Mouse (Mus musculus) hindbrain, embryonic 16.5 days (tissue): ENCODE measurements around the gene Prr5. TPM values are rescaled to one million over a fixed set of nuclear protein-coding genes. Genes with fewer than 3 reads are reported as not detected.

Experiments used
- ATAC-seq: fragments of 200-750 bp; cut with Nextera tagmentation; 2 replicates; pipeline ENCODE4 v1.8.0; 2017; ENCODE audit warnings: moderate TSS enrichment, moderate library complexity
- H3K27ac ChIP-seq: fragments of 300-500 bp; sonication (generic); 2 replicates; pipeline ENCODE4 v1.5.1; 2014; ENCODE audit warnings: low read depth, mild to moderate bottlenecking, control low read depth, low read length, moderate library complexity
- H3K27me3 ChIP-seq: fragments of 300-500 bp; sonication (generic); replicated peaks from 2 replicates; pipeline ENCODE4 v1.6.1; 2014; ENCODE audit warnings: low read length; ENCODE audit not compliant: control insufficient read depth, insufficient read depth
- H3K36me3 ChIP-seq: fragments of 300-500 bp; sonication (generic); 2 replicates; pipeline ENCODE4 v1.6.1; 2014; ENCODE audit warnings: mild to moderate bottlenecking, low read length, moderate library complexity, mixed read lengths; ENCODE audit not compliant: control insufficient read depth, insufficient read depth
- H3K4me1 ChIP-seq: fragments of 300-500 bp; sonication (generic); 2 replicates; pipeline ENCODE4 v1.6.1; 2014; ENCODE audit warnings: low read depth, low read length; ENCODE audit not compliant: control insufficient read depth, insufficient read depth
- H3K4me2 ChIP-seq: fragments of 300-500 bp; sonication (generic); 2 replicates; pipeline ENCODE4 v1.6.1; 2014; ENCODE audit warnings: mild to moderate bottlenecking, low read length, control low read depth, moderate library complexity
- H3K4me3 ChIP-seq: fragments of 300-500 bp; sonication (generic); 2 replicates; pipeline ENCODE4 v1.5.1; 2014; ENCODE audit warnings: mild to moderate bottlenecking, low read length, control low read depth, moderate library complexity
- H3K9ac ChIP-seq: fragments of 300-500 bp; sonication (generic); 2 replicates; pipeline ENCODE4 v1.6.1; 2014; ENCODE audit warnings: low read depth, mild to moderate bottlenecking, control low read depth, low read length, moderate library complexity
- H3K9me3 ChIP-seq: fragments of 300-500 bp; sonication (generic); 2 replicates; pipeline ENCODE4 v1.6.1; 2014; ENCODE audit warnings: mild to moderate bottlenecking, low read length, moderate library complexity; ENCODE audit not compliant: control insufficient read depth
- WGBS: fragments of 180-500 bp; shearing (Covaris S2); extraction: QIAGEN DNeasy Blood & Tissue Kit; methylation state at CpG from one replicate; pipeline ENCODE4 v1.1.7; 2014; 5-methylcytosine and 5-hydroxymethylcytosine counted together
- polyA plus RNA-seq: library from polyadenylated mRNA; unstranded; fragments of >200 nt; fragmentation: Nextera tagmentation; extraction: Ambion mirVana; gene quantifications from 2 replicates; pipeline ENCODE4 v1.2.1, GENCODE M21; 2015

Gene Prr5
- polyA plus RNA-seq, 1 experiment from 2014 or later: 30.5 TPM

- Histone ChIP-seq H3K9ac (no peak overlapping the region), H3K9me3 (no peaks in the 10 kb centered on the region), H3K4me3 (no peak overlapping the region), H3K27me3 (no peaks in the 10 kb centered on the region), H3K4me2 (no peak overlapping the region), H3K27ac (no peak overlapping the region), H3K4me1 (peaks cover 2% of the 10 kb centered on the region), H3K36me3 (no peaks in the 10 kb centered on the region)
- 83% methylated on average over 3 of the region's 3 CpGs for WGBS
- ATAC-seq: no peak
Observed at GRCm38 (mm10) chr15:84741573-84741972, 72.2 kb downstream of the Prr5 start.

- 26% methylated on average over 3 of the region's 3 CpGs for WGBS
- Histone ChIP-seq H3K4me1 (no peaks in the 10 kb centered on the region), H3K4me2 (no peak overlapping the region), H3K36me3 (no peaks in the 10 kb centered on the region), H3K9me3 (no peaks in the 10 kb centered on the region), H3K4me3 (no peak overlapping the region), H3K27ac (no peak overlapping the region), H3K27me3 (no peaks in the 10 kb centered on the region), H3K9ac (no peak overlapping the region)
- ATAC-seq: no peak
Observed at GRCm38 (mm10) chr15:84743347-84743746, 73.9 kb downstream of the Prr5 start.

- Histone ChIP-seq H3K4me3 (no peak overlapping the region), H3K27ac (no peak overlapping the region), H3K27me3 (no peaks in the 10 kb centered on the region), H3K9me3 (no peaks in the 10 kb centered on the region), H3K36me3 (no peaks in the 10 kb centered on the region), H3K4me1 (no peaks in the 10 kb centered on the region), H3K9ac (no peak overlapping the region), H3K4me2 (no peak overlapping the region)
- WGBS: 25% methylated on average over 2 of the region's 2 CpGs
- no peak for ATAC-seq
Observed at GRCm38 (mm10) chr15:84744308-84744707, 74.9 kb downstream of the Prr5 start.

GRCm38 (mm10) chr15:84745831-84746230 lies 76.4 kb downstream of the Prr5 start:
- ATAC-seq: no peak
- no peak overlapping the region for H3K27ac ChIP-seq
- no peak overlapping the region for H3K9ac ChIP-seq
- H3K4me2 ChIP-seq: no peak overlapping the region
- 87% methylated on average over 4 of the region's 4 CpGs for WGBS
- no peaks in the 10 kb centered on the region for H3K27me3 ChIP-seq
- no peak overlapping the region for H3K4me3 ChIP-seq
- H3K4me1 ChIP-seq: no peaks in the 10 kb centered on the region
- no peaks in the 10 kb centered on the region for H3K36me3 ChIP-seq
- H3K9me3 ChIP-seq: no peaks in the 10 kb centered on the region

Other genes with a start within 250 kb of the Prr5 start
- 8.6 and 12.3 TPM in 2 replicates for gene Shisal1, start 222.5 kb upstream of the Prr5 start, polyA plus RNA-seq
- 54.8 and 66.4 TPM in 2 replicates for gene Rtl6, start 111.8 kb upstream of the Prr5 start, polyA plus RNA-seq
- 0.61 and 0.96 TPM in 2 replicates for gene Arhgap8, start 50.4 kb downstream of the Prr5 start, polyA plus RNA-seq
- gene Phf21b, start 186.4 kb downstream of the Prr5 start, polyA plus RNA-seq: 2.5 and 3.5 TPM in 2 replicates